Comparison of ENCODE assay signal across 9 mouse cellular contexts in genomic region chr8:124098953-124099622, GRCm38 (mm10).
DNase-seq lines count a peak whose midpoint lies in the region; ATAC-seq and TF ChIP-seq lines count a peak whose summit lies in the region.
"Had no signal": no experiment of that assay in that cellular context is flagged by ENCODE, and none has a peak within 500 bp of the region (broad histone marks: within the 10 kb centered on the region; RNA-seq: fewer than 3 reads in every experiment).

No protein-coding gene starts in this region.

- no peak overlapping the region for H3K27ac ChIP-seq in kidney, embryonic 14.5 days (ENCODE audit: low read depth, low read length)
- H3K27ac ChIP-seq in hindbrain, embryonic 10.5 days: peak overlapping the region; percentile 82
- peak overlapping the region; percentile 69 for H3K27ac ChIP-seq in midbrain, embryonic 16.5 days (ENCODE audit: low read length)

- 15% methylated on average over 11 of the region's 11 CpGs for WGBS in kidney, embryonic 14.5 days
- WGBS in hindbrain, embryonic 10.5 days: 28% methylated on average over 11 of the region's 11 CpGs
- 13% methylated on average over 11 of the region's 11 CpGs for WGBS in midbrain, embryonic 16.5 days

- H3K4me2 ChIP-seq in kidney, embryonic 14.5 days (replicated peaks; ENCODE audit: low read depth, low read length): no peak overlapping the region
- H3K4me2 ChIP-seq in midbrain, embryonic 16.5 days (ENCODE audit: low read length): peak overlapping the region; percentile 9; the same call in 1 of the 2 replicates

- no peak for TF ChIP-seq CTCF in brain, embryonic 14.5 days (IDR thresholded peaks at IDR 0.05; ENCODE audit: borderline replicate concordance, extremely low read depth, insufficient read depth, insufficient read length)

- TF ChIP-seq POLR2A in brain, embryonic 14.5 days (IDR thresholded peaks at IDR 0.05; ENCODE audit: borderline replicate concordance, extremely low read depth, insufficient read depth, insufficient read length, poor library complexity, severe bottlenecking): no peak

- no peaks in the 10 kb centered on the region for H3K9me3 ChIP-seq in kidney, embryonic 14.5 days (ENCODE audit: control insufficient read depth, low read length)
- 0 out of 2 replicates have a peak, but pooled peaks cover 5% of the 10 kb centered on the region for H3K9me3 ChIP-seq in hindbrain, embryonic 10.5 days
- H3K9me3 ChIP-seq in midbrain, embryonic 16.5 days (replicated peaks; ENCODE audit: control insufficient read depth, low read length, poor library complexity, severe bottlenecking): no peaks in the 10 kb centered on the region

- ATAC-seq in kidney, embryonic 14.5 days (ENCODE audit: low FRiP score, low TSS enrichment): peak; percentile 87
- peak; percentile 92 for ATAC-seq in midbrain, embryonic 16.5 days

- DNase-seq in kidney, postnatal 10 days: no peak
- peak; percentile 91 for DNase-seq in brain, embryonic 14.5 days (ENCODE audit: low read depth)
- peak; percentile 77 for DNase-seq in hindbrain, embryonic 10.5 days (ENCODE audit: low spot score)
- DNase-seq in adrenal gland, postnatal 25 days: no peak
- DNase-seq in layer of hippocampus, postnatal 36 days: no peak
- no peak for DNase-seq in cerebellum, adult 9-11 months

- H3K9ac ChIP-seq in kidney, embryonic 14.5 days (ENCODE audit: low read depth, low read length): no peak overlapping the region
- H3K9ac ChIP-seq in midbrain, embryonic 16.5 days (ENCODE audit: low read depth, low read length): peak overlapping the region; percentile 36; the same call in 1 of the 2 replicates

- no peaks in the 10 kb centered on the region for H3K27me3 ChIP-seq in kidney, embryonic 14.5 days (ENCODE audit: control insufficient read depth, insufficient read depth, low read length)
- no peaks in the 10 kb centered on the region for H3K27me3 ChIP-seq in hindbrain, embryonic 10.5 days (ENCODE audit: insufficient read depth, poor library complexity, severe bottlenecking)
- no peaks in the 10 kb centered on the region for H3K27me3 ChIP-seq in midbrain, embryonic 16.5 days (ENCODE audit: control insufficient read depth, insufficient read depth, low read depth, low read length)
- H3K27me3 ChIP-seq: CH12.LX had no signal

- 0 out of 2 replicates have a peak, but pooled peaks cover 4% of the 10 kb centered on the region for H3K4me1 ChIP-seq in kidney, embryonic 14.5 days (ENCODE audit: control insufficient read depth, insufficient read depth, low read length)
- peaks cover 15% of the 10 kb centered on the region for H3K4me1 ChIP-seq in hindbrain, embryonic 10.5 days (replicated peaks)
- peaks cover 11% of the 10 kb centered on the region for H3K4me1 ChIP-seq in midbrain, embryonic 16.5 days (ENCODE audit: control insufficient read depth, insufficient read depth, low read length)

- H3K4me3 ChIP-seq in kidney, embryonic 14.5 days (ENCODE audit: low read length): no peak overlapping the region
- H3K4me3 ChIP-seq in hindbrain, embryonic 10.5 days: peak overlapping the region; percentile 7; the same call in 1 of the 2 replicates
- no peak overlapping the region for H3K4me3 ChIP-seq in midbrain, embryonic 16.5 days (ENCODE audit: low read depth, low read length)

- H3K36me3 ChIP-seq in kidney, embryonic 14.5 days (ENCODE audit: control insufficient read depth, insufficient read depth, low read length): no peaks in the 10 kb centered on the region
- no peaks in the 10 kb centered on the region for H3K36me3 ChIP-seq in hindbrain, embryonic 10.5 days
- no peaks in the 10 kb centered on the region for H3K36me3 ChIP-seq in midbrain, embryonic 16.5 days (ENCODE audit: control insufficient read depth, insufficient read depth, low read length)

Comparison
In these comparisons a context has a peak if more than half of its experiments do, and no peak if none do; other contexts are left out.
1. DNase-seq: peak in brain, embryonic 14.5 days (single experiment) and hindbrain, embryonic 10.5 days (single experiment); none in kidney, postnatal 10 days (single experiment), adrenal gland, postnatal 25 days (single experiment), layer of hippocampus, postnatal 36 days (0 of 2) and cerebellum, adult 9-11 months (single experiment).